Mouse (Mus musculus) liver, embryonic 14.5 days (tissue): ENCODE results near the gene 2210011C24Rik.
A peak's percentile ranks its signal among the peaks of the same experiment; 100 is the strongest.

Source experiments
- CTCF ChIP-seq: IDR thresholded peaks from 2 replicates; pipeline ENCODE4 v1.5.1; 2016; ENCODE audit warnings: antibody characterized with exemption, low read depth, control low read depth
- EP300 ChIP-seq: IDR thresholded peaks from 2 replicates; pipeline ENCODE4 v1.6.1; 2016; ENCODE audit warnings: antibody characterized with exemption, low read depth

DNA sequence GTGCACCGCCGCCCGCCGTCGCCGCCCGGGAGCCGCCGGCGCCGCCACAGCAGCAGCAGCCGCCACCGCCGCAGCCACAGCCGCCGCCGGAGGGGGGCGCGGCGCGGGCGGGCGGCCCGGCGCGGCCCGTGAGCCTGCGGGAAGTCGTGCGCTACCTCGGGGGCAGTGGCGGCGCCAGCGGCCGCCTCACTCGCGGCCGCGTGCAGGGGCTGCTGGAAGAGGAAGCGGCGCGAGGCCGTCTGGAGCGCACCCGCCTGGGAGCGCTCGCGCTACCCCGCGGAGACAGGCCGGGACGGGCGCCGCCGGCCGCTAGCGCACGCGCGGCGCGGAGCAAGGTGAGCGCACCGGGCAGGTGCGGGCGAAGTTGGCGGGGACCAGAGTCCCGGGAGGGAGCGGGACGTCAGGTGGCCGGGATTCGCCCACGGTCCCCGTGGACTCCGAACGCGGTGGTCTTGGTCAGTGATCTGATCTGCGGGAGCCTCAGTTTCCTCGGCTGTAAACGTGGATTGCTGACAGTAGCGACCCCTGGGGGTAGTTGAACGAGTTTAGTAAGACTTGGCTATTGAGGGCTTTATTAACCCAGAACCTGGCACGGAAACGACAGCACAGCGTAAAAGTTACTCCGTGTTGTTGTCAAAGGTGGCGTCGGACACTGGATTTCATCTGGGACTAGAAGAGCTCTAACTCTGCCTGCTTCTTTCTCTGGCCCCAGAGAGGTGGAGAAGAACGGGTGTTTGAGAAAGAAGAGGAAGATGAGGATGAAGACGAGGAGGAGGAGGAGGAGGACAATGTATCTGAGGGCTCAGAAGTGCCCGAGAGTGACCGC lies 13.5 kb downstream of the 2210011C24Rik start:
- no peak for TF ChIP-seq EP300
- TF ChIP-seq CTCF: peak; percentile 69
